Mouse (Mus musculus) liver (tissue): ENCODE data around the gene Pcnx2.
A peak's percentile ranks its signal among the peaks of the same experiment; 100 is the strongest.

Source experiments
- DNase-seq: peaks from one replicate; pipeline ENCODE4 v3.0.0-alpha.2; 2020; ENCODE audit warnings: mixed read lengths

Gene Pcnx2

DNA sequence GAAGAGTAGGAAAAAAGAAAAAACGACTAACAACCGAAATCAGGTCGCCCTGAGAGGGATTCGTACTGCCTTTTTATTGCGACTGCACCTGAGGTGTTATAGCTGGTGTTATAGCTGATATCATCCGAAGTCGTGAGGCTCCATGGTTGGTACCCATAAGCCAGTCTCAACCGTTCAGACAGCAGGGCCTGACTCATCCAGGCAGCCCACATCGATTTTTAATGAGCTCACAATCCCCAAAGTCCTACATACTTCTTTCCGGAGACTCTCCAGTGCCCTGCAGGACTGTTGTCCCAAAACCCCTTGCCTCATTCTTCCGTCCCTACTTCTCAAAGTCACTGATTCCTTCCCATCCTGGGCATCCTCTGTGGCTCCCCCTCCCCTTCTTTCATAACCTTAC lies 729 bp downstream of the Pcnx2 start:
- DNase-seq, result no peak

DNA sequence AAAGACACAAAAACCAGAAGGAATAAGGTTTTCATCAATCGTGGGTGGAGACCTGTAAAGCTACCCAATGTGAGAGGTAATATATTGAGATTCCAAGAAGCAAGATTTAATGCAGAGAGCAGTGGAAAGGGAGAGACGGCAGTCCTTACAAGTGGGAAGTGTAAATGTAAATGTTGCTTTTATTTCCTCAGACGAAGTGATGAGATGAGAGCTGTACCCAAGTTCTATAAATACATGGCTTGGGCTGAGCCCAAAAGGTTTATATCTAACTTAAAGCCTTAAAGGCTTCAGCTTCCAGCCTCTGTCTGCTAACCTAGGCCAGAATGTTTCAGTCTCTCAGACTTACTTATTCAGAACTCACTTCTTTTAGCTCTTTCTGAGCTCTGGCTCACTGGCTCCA lies 8.2 kb downstream of the Pcnx2 start:
- no peak for DNase-seq

DNA sequence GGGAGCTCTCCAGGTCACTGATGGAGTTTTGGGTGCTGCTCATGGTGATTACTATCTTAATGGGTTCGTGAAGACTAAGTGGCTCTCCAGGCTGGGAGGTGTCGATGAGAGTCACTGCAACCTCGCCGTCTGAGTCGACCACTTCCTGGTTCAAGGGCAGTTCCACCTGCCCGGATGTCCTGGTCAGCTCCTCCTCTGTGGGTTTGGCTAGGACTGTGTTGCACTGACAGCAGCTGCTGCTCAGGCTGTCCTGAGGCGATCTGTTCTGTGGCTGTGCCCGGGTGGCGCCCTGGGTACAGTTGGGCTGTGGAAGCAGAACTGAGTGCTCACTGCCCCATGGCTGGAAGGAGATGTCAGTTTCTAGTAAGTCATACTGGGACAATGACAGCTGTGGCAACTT lies 10.6 kb downstream of the Pcnx2 start:
- no peak for DNase-seq

GRCm38 (mm10) chr8:125880447-125880846 lies 17.7 kb downstream of the Pcnx2 start:
- DNase-seq, result no peak

- DNase-seq, result no peak
These were observed 24.9 kb downstream of the Pcnx2 start for GRCm38 (mm10) chr8:125873250-125873534.

- DNase-seq, result no peak
These were observed 25.4 kb downstream of the Pcnx2 start for GRCm38 (mm10) chr8:125872501-125873249.

- peak; percentile 60 for DNase-seq
These were observed 27.2 kb downstream of the Pcnx2 start for GRCm38 (mm10) chr8:125870821-125871321.

DNA sequence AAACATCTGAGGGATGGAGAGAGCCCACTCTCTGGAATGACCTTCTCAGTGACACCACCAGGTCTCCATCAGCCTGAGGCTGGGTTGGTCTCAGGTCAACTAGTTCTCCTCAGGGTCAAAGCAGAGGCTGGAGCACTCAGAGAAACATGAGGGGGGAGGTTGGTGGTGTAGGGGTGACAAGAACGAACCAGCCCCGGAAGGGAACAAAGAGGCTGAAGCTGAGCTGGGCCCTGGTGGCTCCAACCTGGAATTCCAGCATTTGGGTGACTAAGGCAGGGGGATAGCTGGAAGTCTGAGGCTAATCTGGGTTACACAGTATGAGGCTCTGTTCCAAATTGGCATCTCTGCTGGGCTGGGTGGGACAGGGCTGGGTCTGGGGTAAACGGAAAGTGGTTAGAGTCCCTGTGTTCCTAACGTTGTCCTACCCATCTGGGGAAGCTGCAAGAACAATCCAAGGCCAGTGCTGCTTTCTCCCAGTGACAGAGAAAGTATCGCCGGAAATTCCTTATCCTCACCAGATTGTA lies 27.9 kb downstream of the Pcnx2 start:
- DNase-seq, result no peak

DNA sequence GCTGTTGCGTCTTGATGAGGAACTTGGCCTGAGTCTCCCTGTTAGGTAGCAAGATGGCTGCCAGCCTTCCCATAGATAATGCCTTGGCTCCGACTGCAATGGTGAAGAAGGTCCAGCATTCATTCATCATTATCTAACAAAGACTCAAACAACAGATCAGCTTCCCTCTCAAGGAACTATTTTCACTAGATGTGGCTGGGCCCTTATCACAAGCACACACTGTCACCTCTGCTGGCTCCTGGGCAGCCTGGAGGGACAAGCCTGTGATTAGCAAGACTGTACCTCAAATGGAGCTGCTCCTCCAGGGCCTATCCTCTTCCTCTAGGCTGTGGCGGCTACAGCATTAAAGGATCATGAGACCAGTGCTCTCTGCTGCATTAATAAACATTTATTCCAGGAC lies 28.4 kb downstream of the Pcnx2 start:
- DNase-seq, result peak; percentile 48

- DNase-seq, result peak; percentile 28
These were observed 29.6 kb downstream of the Pcnx2 start for GRCm38 (mm10) chr8:125868552-125868951.

DNA sequence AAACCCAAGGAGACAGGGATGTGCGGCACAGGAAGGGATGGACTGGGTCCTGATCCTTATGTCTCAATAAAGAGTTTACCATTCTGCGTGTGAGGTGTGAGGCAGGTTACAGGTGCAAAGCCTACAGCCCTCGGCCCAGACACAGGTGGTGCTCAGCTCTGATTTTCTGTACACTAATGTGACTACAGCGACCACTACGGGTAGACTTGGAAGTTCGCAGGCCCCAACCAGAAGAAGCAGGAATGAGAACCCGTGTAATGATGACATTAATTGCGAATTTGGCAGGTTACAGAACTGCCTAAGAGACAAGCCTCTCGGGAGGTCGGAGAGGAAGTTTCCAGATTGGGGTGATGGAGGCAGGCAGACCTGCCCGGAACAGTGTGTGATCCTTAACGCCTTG lies 32.0 kb downstream of the Pcnx2 start:
- DNase-seq, result no peak

GRCm38 (mm10) chr8:125857251-125857650 lies 40.9 kb downstream of the Pcnx2 start:
- DNase-seq, result no peak

DNA sequence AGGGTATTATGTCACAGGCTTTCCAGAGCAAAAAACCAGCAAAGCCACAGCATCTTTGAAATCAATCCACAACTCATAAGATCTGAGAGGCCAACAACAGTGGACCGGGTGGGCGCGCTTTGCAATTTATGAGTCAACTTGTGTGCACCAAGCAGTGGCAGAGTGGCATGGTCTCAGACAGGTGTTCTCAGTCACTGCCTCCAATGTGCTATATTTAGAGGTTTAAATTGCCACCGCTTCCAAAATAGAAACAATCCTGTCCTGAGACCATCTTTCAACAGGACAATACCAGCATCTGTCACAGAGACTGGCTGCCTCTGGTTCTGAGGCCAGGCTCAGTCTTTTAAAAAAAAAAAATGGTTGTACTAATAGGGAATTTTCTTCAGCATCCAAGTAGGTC lies 42.0 kb downstream of the Pcnx2 start:
- DNase-seq, result no peak

DNA sequence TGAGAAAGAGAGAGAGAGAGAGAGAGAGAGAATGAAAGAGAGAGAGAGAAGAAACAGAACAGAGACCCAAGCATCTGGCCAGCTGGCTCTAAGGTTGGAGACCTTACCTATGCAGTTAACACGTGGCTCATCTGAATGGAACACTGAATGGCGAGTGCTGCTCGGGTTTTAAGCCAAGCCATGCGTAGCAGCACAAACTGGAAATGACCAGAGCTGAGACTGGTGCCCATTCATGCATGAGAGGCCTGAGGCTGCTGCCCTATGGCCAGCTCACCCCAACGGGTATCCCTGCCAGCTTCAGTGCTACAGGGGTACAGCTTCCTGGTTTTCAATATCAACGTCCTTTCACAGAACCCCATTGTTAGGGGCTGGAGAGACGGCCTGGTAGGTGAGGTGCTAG lies 43.7 kb downstream of the Pcnx2 start:
- DNase-seq, result no peak

DNA sequence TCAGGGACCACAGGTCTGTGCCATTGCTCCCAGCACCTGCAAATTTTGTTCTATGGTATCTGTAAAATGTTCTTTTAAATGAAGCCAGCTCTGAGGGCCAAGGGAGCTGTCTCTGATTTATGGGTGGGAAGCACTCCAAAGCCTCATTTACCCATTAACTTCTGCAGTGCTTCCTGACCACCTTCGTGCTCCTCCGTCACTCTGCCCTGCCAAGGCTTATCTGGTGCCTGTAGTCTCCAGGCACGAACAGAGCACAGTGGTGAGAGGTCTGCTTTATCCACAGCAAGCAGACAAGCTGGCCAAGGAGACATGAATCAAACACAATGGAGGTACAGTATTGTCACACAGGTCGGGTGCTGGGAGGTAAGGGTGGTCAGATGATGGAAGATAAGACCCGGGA lies 44.8 kb downstream of the Pcnx2 start:
- DNase-seq, result no peak

DNA sequence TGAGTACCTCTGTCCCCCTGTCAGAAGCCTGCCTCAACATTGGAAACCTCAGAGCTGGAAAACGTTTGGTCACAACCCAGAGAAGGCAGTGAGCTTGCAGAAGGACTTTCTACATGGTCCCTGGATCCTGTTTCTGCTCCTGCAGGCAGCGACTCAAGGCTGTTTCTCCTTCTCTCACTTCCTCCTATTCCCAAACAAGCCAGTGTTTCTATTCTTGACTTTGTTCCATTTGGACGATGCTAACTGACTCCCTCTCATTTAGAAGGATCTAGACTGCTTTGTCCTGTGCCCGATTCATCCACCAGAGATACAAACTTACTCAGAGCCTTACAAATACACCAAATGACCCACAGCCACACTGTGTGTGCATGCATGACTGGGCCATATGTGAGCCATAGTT lies 48.9 kb downstream of the Pcnx2 start:
- DNase-seq, result no peak

- no peak for DNase-seq
These were observed 50.3 kb downstream of the Pcnx2 start for GRCm38 (mm10) chr8:125847842-125848241.

DNA sequence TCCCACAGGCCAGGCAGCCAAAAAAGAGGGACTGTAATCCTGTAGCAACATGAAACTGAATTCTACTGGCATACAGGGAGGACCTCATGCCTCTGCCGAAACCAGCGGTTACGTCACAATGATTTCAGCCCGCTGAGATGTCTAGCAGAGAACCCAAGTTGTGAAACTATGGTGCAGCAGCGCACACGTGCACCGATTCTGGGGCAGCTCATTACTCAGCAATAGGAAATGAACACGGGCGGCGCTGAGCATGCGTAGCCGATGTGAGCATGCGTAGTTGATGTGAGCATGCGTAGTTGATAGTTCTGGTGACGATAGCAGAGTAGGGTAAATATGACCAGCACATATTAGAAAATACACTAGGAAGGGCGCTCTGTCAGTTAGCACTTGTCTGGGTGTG lies 52.8 kb downstream of the Pcnx2 start:
- DNase-seq, result no peak

DNA sequence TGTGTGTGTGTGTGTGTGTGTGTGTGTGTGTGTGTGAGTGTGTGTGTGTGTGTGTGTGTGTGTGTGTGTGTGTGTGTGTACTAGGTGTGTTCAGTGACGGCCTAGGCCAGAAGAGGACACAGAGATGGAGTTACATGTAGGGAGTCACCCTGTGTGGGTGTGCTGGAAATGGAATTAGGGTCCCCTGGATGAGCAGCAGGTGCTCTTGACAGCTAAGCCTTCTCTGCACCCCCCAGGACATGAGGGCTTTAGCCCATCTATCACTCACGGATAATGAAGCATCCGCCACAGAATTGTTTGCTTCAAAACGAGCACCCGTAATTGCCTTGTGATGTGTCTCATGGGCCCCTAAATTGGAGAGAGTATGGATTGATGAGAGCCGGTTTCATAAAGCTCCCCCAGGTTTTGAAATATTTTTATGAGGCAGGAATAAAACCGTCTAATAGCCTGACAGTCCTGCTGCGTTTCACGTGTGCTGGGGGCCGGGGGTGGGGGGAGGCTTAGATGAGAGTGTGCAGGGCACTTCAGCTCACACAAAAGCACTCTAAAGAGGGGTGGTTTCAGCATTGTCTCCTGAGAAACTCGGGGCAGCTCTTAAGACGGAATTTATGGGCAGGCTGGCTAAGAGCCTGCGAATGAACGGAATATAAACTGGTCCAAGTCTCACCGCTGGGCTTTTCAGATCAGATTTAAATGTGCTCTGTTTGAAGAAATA lies 54.8 kb downstream of the Pcnx2 start:
- DNase-seq, result no peak

GRCm38 (mm10) chr8:125842158-125842557 lies 56.0 kb downstream of the Pcnx2 start:
- DNase-seq, result no peak

GRCm38 (mm10) chr8:125824688-125825087 lies 73.4 kb downstream of the Pcnx2 start:
- DNase-seq, result no peak

- DNase-seq, result peak; percentile 11
These were observed 74.4 kb downstream of the Pcnx2 start for GRCm38 (mm10) chr8:125823719-125824118.

GRCm38 (mm10) chr8:125822065-125822464 lies 76.1 kb downstream of the Pcnx2 start:
- no peak for DNase-seq

DNA sequence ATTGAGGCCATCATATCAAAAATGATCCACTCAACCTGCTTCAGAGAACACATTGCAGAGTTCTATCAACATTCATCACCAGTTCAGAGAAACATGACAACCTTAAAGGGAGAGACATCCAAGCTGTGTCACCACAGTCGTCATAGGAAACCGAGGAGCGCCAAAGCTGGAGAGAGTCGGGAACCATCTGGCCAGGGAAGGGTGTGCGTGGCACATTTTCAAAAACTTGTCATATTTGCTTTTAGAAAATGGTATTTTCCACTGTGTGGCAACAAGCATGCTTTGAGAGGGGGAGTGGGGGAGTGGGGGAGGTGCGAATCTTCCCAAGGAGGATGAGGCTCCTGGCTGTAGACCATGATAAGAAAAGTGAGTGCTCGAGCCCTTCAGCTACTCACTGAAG lies 78.3 kb downstream of the Pcnx2 start:
- DNase-seq, result peak; percentile 19
